Mouse (Mus musculus) limb, embryonic 11.5 days (tissue): ENCODE measurements around the gene Zdhhc8. TPM values are rescaled to one million over a fixed set of nuclear protein-coding genes. Genes with fewer than 3 reads are reported as not detected.

Experiments
- ATAC-seq: fragments of 200-750 bp; cut with Nextera tagmentation; 2 replicates; pipeline ENCODE4 v1.8.0; 2017; ENCODE audit warnings: low read depth; ENCODE audit not compliant: insufficient number of reproducible peaks, low FRiP score, low TSS enrichment
- DNase-seq: peaks from one replicate; pipeline ENCODE4 v3.0.0-alpha.2; 2015; ENCODE audit warnings: low spot score
- H3K27ac ChIP-seq: fragments of 300-500 bp; sonication (generic); replicated peaks from 2 replicates; pipeline ENCODE4 v1.5.1; 2014; ENCODE audit warnings: low read depth, mild to moderate bottlenecking, low read length
- H3K27me3 ChIP-seq: fragments of 300-500 bp; sonication (generic); 2 replicates; pipeline ENCODE4 v1.6.1; 2014; ENCODE audit warnings: mild to moderate bottlenecking, low read length, mixed read lengths; ENCODE audit not compliant: control insufficient read depth, insufficient read depth
- H3K36me3 ChIP-seq: fragments of 300-500 bp; sonication (generic); 2 replicates; pipeline ENCODE4 v1.6.1; 2014; ENCODE audit warnings: mild to moderate bottlenecking, low read length, moderate library complexity, mixed read lengths; ENCODE audit not compliant: control insufficient read depth, insufficient read depth
- H3K4me1 ChIP-seq: fragments of 300-500 bp; sonication (generic); 2 replicates; pipeline ENCODE4 v1.6.1; 2014; ENCODE audit warnings: low read length, mixed read lengths; ENCODE audit not compliant: control insufficient read depth, insufficient read depth
- H3K4me2 ChIP-seq: fragments of 300-500 bp; sonication (generic); 2 replicates; pipeline ENCODE4 v1.6.1; 2014; ENCODE audit warnings: low read depth, mild to moderate bottlenecking, moderate library complexity; ENCODE audit not compliant: severe bottlenecking
- H3K4me3 ChIP-seq: fragments of 300-500 bp; sonication (generic); 2 replicates; pipeline ENCODE4 v1.5.1; 2014; ENCODE audit warnings: low read depth, low read length
- H3K9ac ChIP-seq: fragments of 300-500 bp; sonication (generic); 2 replicates; pipeline ENCODE4 v1.6.1; 2014; ENCODE audit warnings: mild to moderate bottlenecking, low read length
- H3K9me3 ChIP-seq: fragments of 300-500 bp; sonication (generic); 2 replicates; pipeline ENCODE4 v1.6.1; 2016; ENCODE audit warnings: low read length; ENCODE audit not compliant: control insufficient read depth
- WGBS: fragments of 180-500 bp; shearing (Covaris S2); extraction: QIAGEN DNeasy Blood & Tissue Kit; methylation state at CpG from one replicate; pipeline ENCODE4 v1.1.7; 2014; 5-methylcytosine and 5-hydroxymethylcytosine counted together
- polyA plus RNA-seq: library from polyadenylated mRNA; unstranded; fragments of >200 nt; fragmentation: Nextera tagmentation; extraction: Ambion mirVana; gene quantifications from 2 replicates; pipeline ENCODE4 v1.2.1, GENCODE M21; 2014

Gene Zdhhc8
- polyA plus RNA-seq, 1 experiment from 2014 or later: 14.6 TPM

- 67% methylated on average over 4 of the region's 4 CpGs for WGBS
- H3K27ac ChIP-seq: no peak overlapping the region
Measured at GRCm38 (mm10) chr16:18250231-18250630, 15.3 kb upstream of the Zdhhc8 start.

GRCm38 (mm10) chr16:18249364-18249967, 14.5 kb upstream of the Zdhhc8 start:
- Histone ChIP-seq H3K4me1 (peaks cover 25% of the 10 kb centered on the region), H3K9me3 (no peaks in the 10 kb centered on the region), H3K36me3 (peaks cover 48% of the 10 kb centered on the region), H3K9ac (peak overlapping the region; percentile 92), H3K27ac (peak overlapping the region; percentile 78), H3K4me2 (peak overlapping the region; percentile 85), H3K4me3 (peak overlapping the region; percentile 88), H3K27me3 (no peaks in the 10 kb centered on the region)
- WGBS: 7% methylated on average over 27 of the region's 27 CpGs
- ATAC-seq: peak; percentile 2; the same call in 1 of the 2 replicates
- peak; percentile 62 for DNase-seq

More at GRCm38 (mm10) chr16:18250231-18250630, 15.3 kb upstream of the Zdhhc8 start:
- no peak for ATAC-seq
- Histone ChIP-seq H3K4me1 (peaks cover 25% of the 10 kb centered on the region), H3K4me3 (peak overlapping the region; percentile 88), H3K9me3 (no peaks in the 10 kb centered on the region), H3K27me3 (no peaks in the 10 kb centered on the region), H3K4me2 (peak overlapping the region; percentile 85), H3K9ac (no peak overlapping the region; the same call in 1 of the 2 replicates), H3K36me3 (peaks cover 40% of the 10 kb centered on the region)
- no peak for DNase-seq

- H3K27me3 ChIP-seq: no peaks in the 10 kb centered on the region
- DNase-seq (peak; percentile 100), ATAC-seq (peak; percentile 95)
- H3K4me3 ChIP-seq: peak within 1 kb of the TSS; percentile 88
- H3K9ac ChIP-seq: peak within 1 kb of the TSS; percentile 92
- H3K36me3 ChIP-seq: peaks cover 46% of the 10 kb centered on the region
- 0% methylated on average over 99 of the region's 102 CpGs for WGBS
- peak within 1 kb of the TSS; percentile 80 for H3K27ac ChIP-seq
- peaks cover 25% of the 10 kb centered on the region for H3K4me1 ChIP-seq
- no peaks in the 10 kb centered on the region for H3K9me3 ChIP-seq
- H3K4me2 ChIP-seq: peak within 1 kb of the TSS; percentile 85
Measured at GRCm38 (mm10) chr16:18248433-18249363, 13.8 kb upstream of the Zdhhc8 start, which contains the start of the genes Trmt2a and Ranbp1. Trmt2a (plus strand) TSS chr16:18248679. Ranbp1 (minus strand) TSS chr16:18248732.

GRCm38 (mm10) chr16:18247521-18248399, 12.8 kb upstream of the Zdhhc8 start:
- Histone ChIP-seq H3K27me3 (no peaks in the 10 kb centered on the region), H3K36me3 (peaks cover 45% of the 10 kb centered on the region), H3K4me2 (peak overlapping the region; percentile 71), H3K9ac (peak overlapping the region; percentile 92), H3K4me1 (peaks cover 25% of the 10 kb centered on the region), H3K27ac (peak overlapping the region; percentile 80), H3K9me3 (no peaks in the 10 kb centered on the region), H3K4me3 (peak overlapping the region; percentile 88)
- DNase-seq (no peak), ATAC-seq (no peak)
- under 1% methylated on average over 33 of the region's 33 CpGs for WGBS

GRCm38 (mm10) chr16:18241581-18241980, 6.6 kb upstream of the Zdhhc8 start:
- Histone ChIP-seq H3K27me3 (no peaks in the 10 kb centered on the region), H3K9ac (no peak overlapping the region), H3K9me3 (no peaks in the 10 kb centered on the region), H3K36me3 (peaks cover 56% of the 10 kb centered on the region), H3K4me2 (no peak overlapping the region), H3K4me3 (no peak overlapping the region), H3K4me1 (no peaks in the 10 kb centered on the region), H3K27ac (no peak overlapping the region)
- DNase-seq (no peak), ATAC-seq (no peak)
- 93% methylated on average over 10 of the region's 10 CpGs for WGBS

GRCm38 (mm10) chr16:18236676-18237501, 2.0 kb upstream of the Zdhhc8 start:
- Histone ChIP-seq H3K4me1 (peaks cover 18% of the 10 kb centered on the region), H3K27me3 (no peaks in the 10 kb centered on the region), H3K9ac (no peak overlapping the region), H3K36me3 (peaks cover 26% of the 10 kb centered on the region), H3K4me3 (no peak overlapping the region), H3K4me2 (no peak overlapping the region), H3K9me3 (no peaks in the 10 kb centered on the region), H3K27ac (no peak overlapping the region)
- ATAC-seq (no peak), DNase-seq (no peak)
- 80% methylated on average over 7 of the region's 7 CpGs for WGBS

GRCm38 (mm10) chr16:18235389-18236065, 591 bp upstream of the Zdhhc8 start:
- no peaks in the 10 kb centered on the region for H3K27me3 ChIP-seq
- no peaks in the 10 kb centered on the region for H3K9me3 ChIP-seq
- 7% methylated on average over 19 of the region's 19 CpGs for WGBS
- H3K4me3 ChIP-seq: peak overlapping the region; percentile 81
- DNase-seq (peak; percentile 80), ATAC-seq (peak; percentile 42; the same call in 1 of the 2 replicates)
- H3K27ac ChIP-seq: peak overlapping the region; percentile 76
- H3K36me3 ChIP-seq: peaks cover 19% of the 10 kb centered on the region
- H3K9ac ChIP-seq: peak overlapping the region; percentile 83
- H3K4me1 ChIP-seq: peaks cover 18% of the 10 kb centered on the region
- H3K4me2 ChIP-seq: peak overlapping the region; percentile 86
